Mouse (Mus musculus) CH12.LX (cell line): ENCODE measurements around the gene Epb41l5. TPM values are rescaled to one million over a fixed set of nuclear protein-coding genes. Genes with fewer than 3 reads are reported as not detected.

Source experiments
- DNase-seq: peaks from one replicate; pipeline ENCODE4 v3.0.0-alpha.2; 2013; ENCODE audit errors: extremely low read depth
- H3K27ac ChIP-seq: 2 replicates; pipeline ENCODE4 v1.5.1; 2012; ENCODE audit warnings: low read depth, mild to moderate bottlenecking, control low read depth, moderate library complexity; ENCODE audit not compliant: insufficient read depth
- H3K27me3 ChIP-seq: replicated peaks from 2 replicates; pipeline ENCODE3; 2012; ENCODE audit warnings: inconsistent platforms
- H3K36me3 ChIP-seq, 2 experiments: replicated peaks in 1 of 2; 2 replicates each; pipeline versions ENCODE3 to v1.6.1; 2012; ENCODE audit warnings: inconsistent platforms in 1 of 2, low read length in 1 of 2, mild to moderate bottlenecking in 1 of 2, mixed read lengths in 1 of 2, moderate library complexity in 1 of 2; ENCODE audit not compliant: control insufficient read depth in 1 of 2, insufficient read depth in 1 of 2
- H3K4me1 ChIP-seq, 2 experiments: 2 replicates each; pipeline ENCODE4 v1.6.1; 2012; ENCODE audit warnings: inconsistent platforms in 1 of 2, moderate library complexity in 1 of 2; ENCODE audit not compliant: insufficient read depth in 2 of 2, control insufficient read depth in 1 of 2
- H3K4me2 ChIP-seq: 2 replicates; pipeline ENCODE4 v1.6.1; 2012; ENCODE audit warnings: low read depth, mild to moderate bottlenecking, control low read depth; ENCODE audit not compliant: poor library complexity, insufficient read depth, severe bottlenecking
- H3K4me3 ChIP-seq, 3 experiments: fragments of 150-350 bp in 1 of 3; sonication (generic) in 1 of 3; replicated peaks in 1 of 3; 2 replicates each; pipeline versions ENCODE3 to v1.5.1; 2011 to 2012; ENCODE audit warnings: low read depth in 2 of 3, low read length in 2 of 3, mild to moderate bottlenecking in 2 of 3, moderate library complexity in 2 of 3, control low read depth in 1 of 3, improper control_type of control experiment in 1 of 3, inconsistent platforms in 1 of 3, mixed read lengths in 1 of 3; ENCODE audit not compliant: poor library complexity in 1 of 3
- H3K79me2 ChIP-seq: replicated peaks from 2 replicates; pipeline ENCODE4 v1.6.1; 2012; ENCODE audit warnings: mild to moderate bottlenecking, moderate library complexity; ENCODE audit not compliant: control insufficient read depth, poor library complexity, insufficient read depth, severe bottlenecking; ENCODE audit errors: extremely low read depth
- H3K9ac ChIP-seq: 2 replicates; pipeline ENCODE4 v1.6.1; 2012; ENCODE audit warnings: low read depth, mild to moderate bottlenecking, control low read depth, moderate library complexity; ENCODE audit not compliant: insufficient read depth
- H3K9me3 ChIP-seq: replicated peaks from 2 replicates; pipeline ENCODE3; 2012; ENCODE audit warnings: low read length, inconsistent platforms, mixed read lengths
- BHLHE40 ChIP-seq: IDR thresholded peaks from 2 replicates; pipeline ENCODE4 v1.6.1; 2011; ENCODE audit warnings: mild to moderate bottlenecking, low read depth, low read length, improper control_type of control experiment
- EP300 ChIP-seq: IDR thresholded peaks from 2 replicates; pipeline ENCODE4 v1.6.1; 2011; ENCODE audit warnings: low read length, improper control_type of control experiment
- ETS1 ChIP-seq: conservative IDR thresholded peaks from 2 replicates; pipeline ENCODE4 v1.6.1; 2012; ENCODE audit warnings: low read depth, mild to moderate bottlenecking, inconsistent platforms, low read length, improper control_type of control experiment, moderate library complexity
- GABPA ChIP-seq: IDR thresholded peaks from 2 replicates; pipeline ENCODE4 v1.6.1; 2012; ENCODE audit warnings: low read depth, low read length, improper control_type of control experiment, inconsistent platforms; ENCODE audit not compliant: insufficient replicate concordance
- IRF4 ChIP-seq: IDR thresholded peaks from 2 replicates; pipeline ENCODE4 v1.6.1; 2014; ENCODE audit warnings: low read depth, mild to moderate bottlenecking, inconsistent platforms, low read length, improper control_type of control experiment
- JUN ChIP-seq: IDR thresholded peaks from 2 replicates; pipeline ENCODE4 v1.6.1; 2011; ENCODE audit warnings: low read depth, mild to moderate bottlenecking, low read length, improper control_type of control experiment, moderate library complexity; ENCODE audit not compliant: insufficient read depth
- KAT2A ChIP-seq: IDR thresholded peaks from 2 replicates; pipeline ENCODE4 v1.6.1; 2012; ENCODE audit warnings: low read length, improper control_type of control experiment, inconsistent platforms; ENCODE audit not compliant: insufficient replicate concordance
- MAX ChIP-seq: IDR thresholded peaks from 2 replicates; pipeline ENCODE4 v1.6.1; 2011; ENCODE audit warnings: low read length, improper control_type of control experiment
- MAZ ChIP-seq: IDR thresholded peaks from 2 replicates; pipeline ENCODE4 v1.6.1; 2012; ENCODE audit warnings: low read depth, mild to moderate bottlenecking, inconsistent platforms, low read length, improper control_type of control experiment, moderate library complexity
- MXI1 ChIP-seq: IDR thresholded peaks from 2 replicates; pipeline ENCODE4 v1.6.1; 2011; ENCODE audit warnings: mild to moderate bottlenecking, low read depth, low read length, improper control_type of control experiment
- MYC ChIP-seq: IDR thresholded peaks from 2 replicates; pipeline ENCODE4 v1.6.1; 2011; ENCODE audit warnings: low read depth, mild to moderate bottlenecking, improper control_type of control experiment, low read length
- NELFE ChIP-seq: IDR thresholded peaks from 2 replicates; pipeline ENCODE4 v1.6.1; 2011; ENCODE audit warnings: low read depth, low read length, improper control_type of control experiment
- POLR2AphosphoS2 ChIP-seq: IDR thresholded peaks from 2 replicates; pipeline ENCODE4 v1.6.1; 2011; ENCODE audit warnings: low read depth, low read length, improper control_type of control experiment
- TBP ChIP-seq: conservative IDR thresholded peaks from 2 replicates; pipeline ENCODE4 v1.6.1; 2011; ENCODE audit warnings: low read depth, low read length, improper control_type of control experiment
- UBTF ChIP-seq: IDR thresholded peaks from 2 replicates; pipeline ENCODE4 v1.6.1; 2012; ENCODE audit warnings: low read depth, mild to moderate bottlenecking, inconsistent platforms, low read length, improper control_type of control experiment, moderate library complexity
- USF1 ChIP-seq: IDR thresholded peaks from 2 replicates; pipeline ENCODE4 v1.6.1; 2014; ENCODE audit warnings: low read depth, mild to moderate bottlenecking, inconsistent platforms, low read length, improper control_type of control experiment
- USF2 ChIP-seq: conservative IDR thresholded peaks from 2 replicates; pipeline ENCODE4 v1.6.1; 2011; ENCODE audit warnings: low read depth, low read length, improper control_type of control experiment
- ZKSCAN1 ChIP-seq: IDR thresholded peaks from 2 replicates; pipeline ENCODE4 v1.6.1; 2012; ENCODE audit warnings: low read depth, inconsistent platforms, low read length, improper control_type of control experiment, borderline replicate concordance
- ZMIZ1 ChIP-seq: IDR thresholded peaks from 2 replicates; pipeline ENCODE4 v1.6.1; 2012; ENCODE audit warnings: low read depth, mild to moderate bottlenecking, inconsistent platforms, low read length, improper control_type of control experiment
- dilution Hi-C: fragments of 300-500 bp; cut with MboI; formaldehyde crosslinking; loops from 2 replicates; pipeline ENCODE4 v1.14.3; 2020; ENCODE audit warnings: low sequenced_read_pairs; ENCODE audit not compliant: extremely low pct_unique_long_range_greater_than_20kb, extremely low pct_ligation_motif_present
- in situ Hi-C: fragments of 300-500 bp; cut with MboI; formaldehyde crosslinking; loops from 3 replicates; pipeline ENCODE4 v1.14.3; 2019; ENCODE audit warnings: low sequenced_read_pairs, low pct_ligation_motif_present, low pct_unique_long_range_greater_than_20kb, mixed read lengths
- polyA plus RNA-seq: library from polyadenylated mRNA; unstranded; fragments of >175 nt; gene quantifications from 2 replicates; pipeline ENCODE4 v1.2.1, GENCODE M21; 2012; ENCODE audit warnings: low read depth; ENCODE audit not compliant: insufficient read length
- total RNA-seq, 2 experiments: library from RNA; depleted of rRNA; stranded (reverse); fragments of 300-350 nt in 1 of 2; fragments of >200 nt in 1 of 2; gene quantifications; 2 replicates each; pipeline ENCODE4 v1.2.3; 2012 to 2014

Epb41l5 gene
- total and polyA plus RNA-seq, 3 experiments, result 3.8 to 4.5 (median 4.3) TPM

GRCm38 (mm10) chr1:119525689-119526591 lies 122.9 kb downstream of the Epb41l5 start, which contains the start of gene Tmem185b (continued):
- TF ChIP-seq MXI1 (peak; percentile 85; the same call in 1 of the 2 replicates), ETS1 (0 out of 2 replicates have a peak, but pooled peaks have one; percentile 15), NELFE (peak; percentile 57)

- Histone ChIP-seq H3K9ac (no peak overlapping the region), H3K4me3 (no peak overlapping the region), H3K4me1 (peaks cover 7 to 16% of the 10 kb centered on the region in 2 experiments), H3K27me3 (no peaks in the 10 kb centered on the region), H3K79me2 (no peaks in the 10 kb centered on the region), H3K36me3 (peaks cover 0 to 28% of the 10 kb centered on the region in 2 experiments), H3K9me3 (peaks cover 22% of the 10 kb centered on the region), H3K27ac (no peak overlapping the region), H3K4me2 (peak overlapping the region; percentile 87)
- no peak for DNase-seq
- TF ChIP-seq IRF4 (no peak), MAZ (no peak), ETS1 (no peak), ZMIZ1 (no peak), USF1 (no peak), MYC (no peak), USF2 (no peak), UBTF (no peak), POLR2AphosphoS2 (no peak), GABPA (no peak), KAT2A (no peak), ZKSCAN1 (no peak), MAX (no peak), BHLHE40 (no peak), EP300 (no peak), TBP (no peak), NELFE (no peak), JUN (no peak)
- dilution Hi-C loops, result no loop called here
- in situ Hi-C loops, result no loop called here
Observed at GRCm38 (mm10) chr1:119525004-119525444, 123.8 kb downstream of the Epb41l5 start.
